Mouse (Mus musculus) kidney, adult 8-10 months (tissue): ENCODE measurements around the gene Cd163l1.
A peak's percentile ranks its signal among the peaks of the same experiment; 100 is the strongest.

Experiments used
- DNase-seq, 2 experiments: peaks; one replicate each; pipeline ENCODE4 v3.0.0; 2022

Cd163l1 gene

GRCm38 (mm10) chr7:140217967-140218366 lies at the start of gene Cd163l1:
Gene Cd163l1 (plus strand): TSS chr7:140218267.
- no peak for DNase-seq

GRCm38 (mm10) chr7:140169386-140169785 lies 48.7 kb upstream of the Cd163l1 start:
- DNase-seq = peak in 1 of 2 experiments; percentile 31

DNA sequence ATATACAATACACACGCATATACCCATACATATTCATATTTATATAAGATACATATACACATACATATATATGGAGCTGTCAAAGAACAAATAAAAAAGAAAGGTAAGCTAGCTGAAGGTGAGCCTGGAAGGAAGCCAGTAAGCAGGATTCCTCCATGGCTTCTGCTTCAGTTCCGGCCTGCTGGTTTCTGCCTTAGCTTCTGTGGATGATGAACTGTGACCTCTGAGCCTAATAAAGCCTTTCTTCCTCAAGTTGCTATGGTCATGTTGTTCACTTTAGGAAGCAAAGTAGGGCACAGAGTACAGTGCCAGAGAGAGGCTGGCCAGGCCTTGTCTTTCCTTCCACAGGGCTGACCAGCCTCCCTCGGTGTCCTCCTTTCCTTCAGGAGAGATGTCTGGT lies 47.2 kb upstream of the Cd163l1 start:
- DNase-seq = peak; percentile 34 to 54

DNA sequence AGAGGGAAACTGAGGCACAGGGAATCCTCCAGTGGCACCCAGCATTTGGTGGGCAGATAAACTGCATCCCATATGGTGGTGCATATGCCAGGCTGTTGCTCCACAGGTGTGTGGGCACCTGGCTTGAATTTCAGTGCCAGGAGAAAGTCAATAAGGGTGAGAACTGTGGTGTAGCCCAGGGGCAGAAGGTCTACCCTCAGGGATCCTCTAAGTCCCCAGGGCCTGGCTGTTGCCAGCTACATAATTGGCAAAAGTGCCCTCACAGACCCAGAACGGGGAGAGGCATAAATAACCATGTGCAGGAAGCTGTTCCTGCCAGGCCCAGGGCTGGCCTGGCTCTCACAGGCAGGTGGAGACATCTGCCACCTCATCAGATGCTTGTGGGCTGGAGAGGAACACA lies 45.1 kb upstream of the Cd163l1 start, which contains the start of gene Olfr523:
Gene Olfr523, plus strand, starts transcription at position 282 of the 400 bp plus-strand sequence.
- DNase-seq = no peak

DNA sequence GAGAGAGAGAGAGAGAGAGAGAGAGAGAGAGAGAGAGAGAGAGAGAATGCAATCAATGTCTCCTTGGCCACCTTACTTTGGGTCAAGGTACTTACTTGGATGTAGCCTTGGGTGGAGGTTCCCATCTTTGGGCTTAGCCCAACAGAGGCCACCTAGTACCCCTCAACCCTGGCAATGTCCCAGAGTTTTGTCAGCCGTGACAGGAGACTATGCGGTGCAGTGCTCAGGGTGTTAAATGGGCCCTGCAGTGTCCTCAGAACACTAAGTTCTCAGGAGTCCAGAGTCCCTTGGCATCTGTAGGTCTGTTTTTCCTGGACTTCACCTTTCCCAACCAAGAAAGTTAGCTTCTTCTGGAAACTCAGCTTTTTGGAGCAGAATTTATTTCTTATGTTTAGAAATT lies 38.9 kb upstream of the Cd163l1 start:
- DNase-seq = peak; percentile 78 to 87

DNA sequence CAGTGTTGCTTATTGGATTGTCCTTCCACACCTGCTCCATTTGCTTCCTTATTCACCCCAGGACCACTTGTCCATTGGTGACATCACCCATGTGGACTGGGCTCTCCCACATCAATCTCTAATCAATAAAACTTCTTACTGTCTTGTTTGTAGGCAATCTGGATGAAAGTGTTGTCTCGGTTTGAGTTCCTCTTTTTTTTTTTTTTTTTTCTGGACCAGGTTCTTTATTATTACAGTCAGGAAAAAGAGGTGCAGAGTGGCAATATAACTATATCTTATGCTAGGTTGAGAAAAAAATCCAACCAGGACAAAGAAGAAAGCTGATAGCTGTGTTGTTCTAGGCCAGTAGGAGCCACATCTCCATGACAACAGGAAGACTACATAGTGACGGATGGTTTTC lies 37.4 kb upstream of the Cd163l1 start:
- no peak for DNase-seq

- DNase-seq = peak in 1 of 2 experiments; percentile 28
Observed at GRCm38 (mm10) chr7:140184206-140184605, 33.9 kb upstream of the Cd163l1 start.

- DNase-seq = peak; percentile 68 to 82
Observed at GRCm38 (mm10) chr7:140186646-140187620, 31.1 kb upstream of the Cd163l1 start.

DNA sequence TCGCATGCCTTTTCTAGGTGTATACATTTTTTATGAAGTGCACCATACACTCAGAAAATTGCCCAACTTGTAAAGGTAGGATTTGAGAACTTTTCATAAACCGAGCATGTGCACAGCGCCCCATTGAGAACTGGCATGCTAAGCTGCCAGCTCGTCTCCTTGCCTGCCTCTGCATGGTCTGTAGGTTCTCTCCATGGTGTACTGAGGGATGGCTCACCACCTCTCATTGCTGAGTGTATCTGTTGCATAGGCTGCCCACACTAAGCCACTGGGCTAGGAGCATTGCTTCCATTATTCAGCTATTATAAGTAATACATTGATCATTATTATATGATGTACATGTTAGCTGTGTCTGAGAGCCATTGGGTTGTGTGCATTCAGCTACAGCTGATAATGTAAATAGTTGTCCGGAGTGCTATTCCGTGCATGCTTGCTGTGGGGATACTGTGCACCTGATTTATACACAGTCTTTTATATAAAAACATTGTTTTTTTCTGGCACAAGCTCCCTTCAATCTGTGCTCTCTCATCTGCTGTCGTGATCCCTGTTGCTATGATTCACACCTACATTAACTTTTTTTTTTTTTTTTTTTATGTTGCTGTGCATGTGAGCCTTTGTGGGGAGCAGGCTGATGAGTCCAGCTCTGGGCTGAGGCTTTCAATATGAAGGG lies 30.2 kb upstream of the Cd163l1 start:
- no peak for DNase-seq

GRCm38 (mm10) chr7:140188391-140189328 lies 29.4 kb upstream of the Cd163l1 start:
- no peak for DNase-seq

DNA sequence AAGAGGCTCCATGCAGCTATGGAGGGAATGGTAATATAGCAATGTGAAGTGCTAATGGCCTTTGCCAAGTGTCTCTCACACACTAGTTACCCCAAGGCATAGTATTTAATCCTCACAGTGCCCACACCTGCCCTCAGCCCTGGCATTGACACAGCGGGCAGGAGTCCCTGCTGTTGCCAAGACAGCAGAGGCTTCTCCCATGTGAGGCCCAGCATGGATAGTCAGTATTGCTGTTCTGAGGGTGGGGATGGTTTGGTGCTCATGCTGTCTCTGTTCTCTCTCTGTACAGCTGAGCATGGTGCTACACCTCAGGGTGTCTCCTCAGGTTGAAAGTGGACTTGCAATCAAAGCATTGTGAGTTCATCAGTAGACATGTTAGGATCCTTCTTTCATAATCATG lies 27.6 kb upstream of the Cd163l1 start:
- DNase-seq = no peak

DNA sequence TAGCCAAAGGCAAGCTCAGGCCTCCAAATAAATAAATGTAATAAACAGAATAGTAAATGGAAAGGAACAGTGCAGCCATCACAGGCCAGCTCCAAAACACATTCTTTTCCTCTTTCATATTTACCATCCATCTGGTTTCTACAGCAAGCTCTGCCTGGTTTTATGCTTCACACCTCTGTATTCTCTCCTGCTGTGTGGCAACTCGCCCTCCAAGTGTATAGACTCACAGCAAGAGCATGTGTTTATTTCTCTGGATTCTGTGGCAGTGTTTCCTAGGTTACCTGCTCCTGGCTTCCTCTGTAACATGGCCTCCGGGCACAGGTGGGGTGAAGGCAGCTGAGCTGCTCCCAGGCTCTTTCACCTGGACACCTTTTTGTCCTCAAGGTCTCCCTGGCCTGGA lies 25.6 kb upstream of the Cd163l1 start:
- no peak for DNase-seq

DNA sequence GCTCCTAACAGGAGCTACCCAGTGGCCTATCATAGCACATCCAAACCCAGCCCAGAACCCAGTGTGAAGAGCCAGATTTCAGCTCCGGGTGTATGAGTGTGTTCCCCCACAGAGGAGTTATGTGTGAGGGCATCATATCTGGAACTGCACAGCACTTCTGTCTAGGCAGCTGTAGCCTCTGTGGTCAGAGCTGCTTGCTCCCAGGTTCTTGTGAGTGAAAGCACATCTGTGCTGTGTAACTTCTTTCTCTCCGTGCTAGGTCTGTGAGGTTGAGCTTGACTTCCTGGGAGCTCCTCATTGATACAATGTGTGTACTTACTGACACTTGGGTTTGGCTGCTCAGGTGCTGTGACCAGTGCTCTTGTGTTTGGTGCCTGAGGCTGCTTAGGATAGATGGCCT lies 25.2 kb upstream of the Cd163l1 start:
- no peak for DNase-seq

DNA sequence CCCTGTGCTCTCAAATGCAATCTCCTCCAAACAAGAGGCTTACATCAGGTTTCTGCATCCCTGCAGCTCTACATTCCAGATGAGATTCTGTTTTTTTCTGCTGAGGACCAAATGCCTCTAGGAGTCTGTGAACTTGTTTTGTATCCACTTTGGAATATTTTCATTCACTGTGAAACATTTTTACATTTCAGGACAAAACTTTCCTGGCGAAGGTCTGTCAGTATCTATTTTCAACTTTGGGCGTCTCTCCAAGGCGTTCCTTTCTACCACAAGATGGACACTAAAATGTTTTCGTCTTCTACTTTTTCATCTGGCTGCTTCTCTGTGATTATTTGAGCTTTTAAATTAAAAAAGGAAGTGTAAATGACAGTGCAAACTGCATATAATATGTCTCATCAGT lies 24.0 kb upstream of the Cd163l1 start:
- DNase-seq = no peak

- no peak for DNase-seq
Observed at GRCm38 (mm10) chr7:140196002-140196401, 22.1 kb upstream of the Cd163l1 start.

DNA sequence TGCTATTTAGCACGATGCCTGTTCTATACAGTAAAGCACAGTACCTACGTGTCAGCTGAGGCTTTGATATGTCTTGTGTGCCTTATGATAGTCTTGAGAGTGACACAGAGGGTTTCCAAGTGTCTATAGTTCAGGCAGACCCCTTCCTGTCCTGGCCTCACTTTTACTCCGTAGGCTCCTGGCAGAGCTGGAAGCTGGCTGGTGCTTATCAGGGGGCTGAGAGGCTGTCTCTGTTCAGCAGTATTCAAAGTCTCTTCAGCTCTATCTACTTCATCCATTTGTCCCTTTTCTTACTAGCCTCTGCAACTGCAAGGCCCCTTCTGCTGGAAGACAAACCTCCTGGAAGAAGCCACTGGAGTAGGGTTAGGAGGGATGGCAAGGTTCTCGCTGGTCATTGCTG lies 17.0 kb upstream of the Cd163l1 start:
- DNase-seq = no peak

DNA sequence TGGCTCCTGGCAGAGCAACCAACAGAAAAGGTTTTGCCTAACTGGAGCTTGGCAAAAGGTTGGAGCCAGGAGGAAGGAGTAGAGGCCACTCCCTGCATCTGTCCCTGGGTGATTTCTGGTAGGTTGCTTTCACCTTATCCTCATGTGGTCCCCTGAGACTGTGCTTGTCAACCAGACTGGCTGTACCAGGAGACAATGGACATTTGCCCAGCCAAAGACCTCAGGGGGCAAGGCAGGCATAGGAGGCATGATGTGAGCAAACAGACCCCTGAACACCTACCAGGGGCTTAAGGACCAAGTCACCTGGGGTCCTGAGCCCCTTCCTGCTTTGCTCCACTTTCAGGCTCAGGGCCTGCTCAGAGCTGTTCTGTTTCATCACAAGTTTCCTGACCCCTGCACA lies 12.2 kb upstream of the Cd163l1 start, which contains the start of gene Olfr524:
Gene Olfr524, minus strand, starts transcription at position 101 of the 400 bp plus-strand sequence.
- no peak for DNase-seq

GRCm38 (mm10) chr7:140206904-140207303 lies 11.2 kb upstream of the Cd163l1 start:
- DNase-seq = no peak

- DNase-seq = no peak
Observed at GRCm38 (mm10) chr7:140208153-140208552, 9.9 kb upstream of the Cd163l1 start.

GRCm38 (mm10) chr7:140208677-140209076 lies 9.4 kb upstream of the Cd163l1 start:
- peak in 1 of 2 experiments; percentile 25 for DNase-seq

DNA sequence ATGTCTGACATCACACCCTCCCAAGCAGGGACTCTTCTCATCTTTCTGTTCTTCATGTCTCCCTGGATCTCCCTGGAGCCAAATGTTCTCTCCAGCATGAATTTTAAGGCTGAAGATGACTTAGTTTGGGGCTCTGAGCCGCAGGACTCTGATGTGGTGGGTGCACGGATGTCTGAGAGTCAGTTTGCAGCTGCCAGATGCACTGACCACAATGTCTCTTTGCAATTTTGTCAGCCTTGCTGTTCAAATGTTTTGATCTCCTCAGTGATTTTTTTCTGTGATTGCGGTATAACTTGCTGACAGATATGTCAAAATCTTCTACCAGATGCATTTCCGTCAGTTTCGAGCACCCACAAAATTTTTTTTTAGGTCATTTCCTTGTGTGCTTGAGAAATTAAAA lies 4.2 kb upstream of the Cd163l1 start:
- DNase-seq = no peak

GRCm38 (mm10) chr7:140219268-140219667 lies 1.2 kb downstream of the Cd163l1 start:
- no peak for DNase-seq

DNA sequence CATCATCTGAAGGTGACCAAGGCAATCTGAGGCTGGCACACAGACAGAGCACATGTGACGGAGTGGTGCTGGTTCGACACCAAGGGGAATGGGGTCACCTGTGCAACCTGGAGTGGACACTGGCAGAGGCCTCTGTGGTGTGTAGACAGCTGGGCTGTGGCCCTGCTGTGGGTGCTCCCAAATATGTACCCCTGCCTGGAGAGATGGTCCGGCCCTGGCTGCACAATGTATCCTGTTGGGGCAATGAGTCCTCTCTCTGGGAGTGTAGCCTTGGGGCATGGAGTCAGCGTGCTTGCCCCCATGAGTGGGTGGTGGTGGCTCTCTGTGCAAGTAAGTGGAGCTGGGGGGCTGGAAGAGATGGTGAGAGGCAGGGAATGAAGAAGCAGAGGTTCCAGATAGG lies 2.3 kb downstream of the Cd163l1 start:
- DNase-seq = no peak
